Mouse (Mus musculus) hindlimb bud, embryonic 11.5 days (tissue): ENCODE measurements around the gene Pdzrn3.

Experiments
- DNase-seq: peaks from one replicate; pipeline ENCODE4 v3.0.0-alpha.2; 2012; ENCODE audit warnings: low read depth, low spot score; ENCODE audit errors: extremely low spot score

Gene Pdzrn3

DNA sequence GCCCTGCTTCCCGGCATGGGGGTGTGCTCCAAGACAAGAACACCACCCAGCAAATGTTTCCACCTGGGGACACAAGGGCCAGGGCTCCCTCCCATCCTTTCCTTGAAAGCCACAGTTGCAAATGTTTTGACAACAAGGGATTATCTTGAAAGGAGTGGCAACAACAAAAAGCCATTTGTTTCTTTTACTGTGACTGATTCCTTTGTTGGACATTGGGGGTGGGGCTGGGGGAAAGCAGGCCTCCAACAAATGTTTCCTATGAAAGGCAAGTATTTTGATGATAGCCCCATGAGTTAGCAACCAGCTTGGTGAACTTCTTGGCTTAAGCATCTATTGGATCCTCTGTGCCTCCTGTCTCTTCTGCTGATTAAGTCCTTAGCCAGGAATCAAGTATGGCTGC is 109.4 kb downstream of the Pdzrn3 start:
- no peak for DNase-seq

DNA sequence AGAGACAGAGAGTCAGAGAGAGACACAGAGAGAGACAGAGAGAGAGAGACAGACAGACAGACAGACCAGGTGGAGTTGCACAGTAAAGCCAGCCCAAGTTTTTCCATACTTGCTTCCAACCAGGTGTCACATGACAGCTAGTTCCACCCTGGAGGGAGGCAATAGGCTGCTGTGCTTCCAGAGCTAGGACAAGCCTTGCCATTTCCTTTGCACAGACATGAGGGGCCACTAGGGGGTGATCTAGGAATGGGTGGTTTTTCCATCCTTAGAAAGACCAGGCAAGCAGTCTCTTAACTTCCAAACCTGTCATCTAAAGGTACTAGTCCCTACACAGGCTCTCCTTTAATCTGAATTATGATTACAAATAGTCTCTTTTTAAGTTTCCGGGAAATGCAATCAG is 110.9 kb downstream of the Pdzrn3 start:
- no peak for DNase-seq

DNA sequence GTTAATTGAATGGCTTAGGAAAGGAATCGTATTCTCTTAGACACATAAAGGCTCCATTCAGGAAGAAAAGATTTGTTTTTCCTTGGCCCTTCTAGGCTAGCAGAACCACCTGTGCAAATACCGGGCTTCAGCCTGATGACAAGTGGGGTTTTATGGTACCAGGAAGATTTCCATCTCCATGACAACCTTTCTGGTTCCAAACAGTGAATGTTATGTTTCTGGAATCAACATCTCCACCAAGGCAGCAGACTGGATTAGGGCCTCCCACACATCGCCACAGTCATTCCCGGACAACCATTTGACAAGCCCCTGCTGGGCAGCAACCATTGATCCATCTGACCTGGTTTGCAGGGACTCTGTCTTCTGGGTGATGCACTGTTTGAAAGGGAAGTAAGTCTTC is 114.2 kb downstream of the Pdzrn3 start:
- no peak for DNase-seq

DNA sequence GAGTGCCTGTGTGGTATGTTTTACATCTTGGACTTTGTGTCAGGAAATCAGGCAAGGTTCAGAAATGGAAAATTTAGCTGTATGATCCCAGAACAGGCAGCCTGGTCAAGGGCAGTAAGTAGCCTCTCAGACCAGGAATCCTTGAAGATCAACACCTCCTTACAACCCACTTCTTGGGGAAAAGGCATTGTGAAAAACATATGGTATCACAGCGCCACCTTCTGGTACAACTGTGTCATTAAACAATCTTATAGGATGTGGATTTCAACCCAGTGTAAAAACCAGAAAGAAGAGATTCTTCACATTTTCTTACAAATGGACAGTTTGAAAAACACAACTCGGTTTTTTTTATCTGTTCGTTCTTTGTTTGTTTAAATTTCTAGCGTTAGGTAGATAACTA is 116.2 kb downstream of the Pdzrn3 start:
- no peak for DNase-seq

DNA sequence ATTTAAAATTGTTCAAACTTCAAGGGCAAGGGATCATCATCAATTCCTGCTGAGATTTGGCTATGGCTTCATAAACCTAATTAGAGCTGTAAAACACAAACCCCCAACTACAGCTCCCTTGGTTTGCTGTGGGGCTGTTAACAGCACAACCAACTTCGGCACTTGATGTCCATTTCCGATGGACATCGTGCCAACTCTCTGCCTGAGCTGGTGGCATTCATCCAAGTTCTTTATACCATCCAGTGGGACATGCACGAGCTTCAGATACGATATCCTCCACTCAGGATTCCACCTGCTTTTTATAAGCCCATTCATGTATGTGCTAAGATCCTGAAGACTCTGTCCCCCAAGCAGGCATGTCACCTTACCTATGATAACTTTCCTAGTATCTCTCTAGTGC is 118.3 kb downstream of the Pdzrn3 start:
- no peak for DNase-seq

DNA sequence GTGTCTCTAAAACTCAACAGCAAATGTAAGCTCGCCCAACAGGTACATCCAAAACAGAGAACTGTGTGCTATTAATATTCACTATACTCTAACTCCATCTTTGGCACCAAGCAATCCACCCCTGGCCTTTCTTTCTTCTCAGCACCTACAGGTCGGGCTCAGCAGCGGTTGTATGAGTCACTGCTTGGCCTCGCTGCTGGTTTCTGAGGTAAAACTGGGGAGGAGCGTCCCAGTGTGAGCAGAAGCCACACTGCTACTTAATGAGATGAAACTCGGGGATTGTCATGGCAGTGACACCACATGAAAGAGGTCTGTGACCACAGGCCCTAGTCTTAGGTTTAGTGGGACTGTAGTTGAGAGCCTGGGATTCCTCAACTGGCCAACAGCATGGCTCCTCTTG is 120.3 kb downstream of the Pdzrn3 start:
- no peak for DNase-seq

DNA sequence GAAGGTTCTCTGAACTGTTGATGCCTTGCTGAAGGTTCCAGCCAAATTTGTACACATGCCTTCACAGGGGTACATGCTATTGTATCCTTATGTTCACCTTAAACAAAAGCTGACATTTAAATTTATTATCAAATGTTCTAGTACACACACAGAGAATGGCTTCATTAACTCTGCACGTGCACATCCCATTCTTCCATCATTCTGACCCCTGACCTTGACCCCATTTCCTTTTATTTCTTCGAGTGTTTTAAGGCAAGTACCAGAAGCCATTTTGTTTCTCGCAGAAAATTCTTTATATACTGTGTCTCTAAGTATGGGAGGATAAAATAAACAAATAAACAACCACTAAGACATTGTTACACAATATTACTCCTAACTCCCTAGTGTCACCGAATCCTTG is 123.0 kb downstream of the Pdzrn3 start:
- no peak for DNase-seq

DNA sequence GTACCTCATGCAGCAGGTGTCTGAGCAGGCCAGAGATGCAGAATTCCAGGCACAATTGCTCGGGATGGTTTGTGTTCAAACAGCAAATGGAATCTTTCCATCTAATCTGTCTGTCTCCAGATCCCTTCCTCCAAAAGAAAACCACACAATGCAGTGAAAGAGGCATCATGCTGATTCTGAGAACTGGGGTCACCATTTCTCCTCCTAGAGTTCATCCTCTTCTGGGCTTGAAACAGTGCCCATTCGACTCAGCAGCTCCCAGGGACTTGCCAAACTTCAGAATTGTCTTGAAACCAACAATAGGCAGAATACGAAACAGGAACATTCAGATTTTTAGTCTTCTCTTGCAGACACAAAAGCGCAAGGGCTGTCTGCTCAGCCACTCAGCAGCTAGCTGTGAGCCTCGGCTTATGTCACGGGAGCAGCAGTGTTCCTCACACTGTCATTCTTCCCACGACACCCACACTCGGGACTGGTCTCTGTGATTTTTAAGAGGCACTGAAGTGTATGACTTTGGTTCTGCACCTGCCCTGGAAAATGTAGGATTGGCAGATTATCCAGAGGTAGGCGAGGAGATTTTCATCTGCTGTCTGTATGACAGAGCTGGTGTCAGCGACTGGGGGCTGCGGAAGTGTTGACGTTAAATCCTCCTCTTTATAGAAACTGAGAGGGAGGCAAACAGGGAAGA is 125.6 kb downstream of the Pdzrn3 start:
- no peak for DNase-seq

DNA sequence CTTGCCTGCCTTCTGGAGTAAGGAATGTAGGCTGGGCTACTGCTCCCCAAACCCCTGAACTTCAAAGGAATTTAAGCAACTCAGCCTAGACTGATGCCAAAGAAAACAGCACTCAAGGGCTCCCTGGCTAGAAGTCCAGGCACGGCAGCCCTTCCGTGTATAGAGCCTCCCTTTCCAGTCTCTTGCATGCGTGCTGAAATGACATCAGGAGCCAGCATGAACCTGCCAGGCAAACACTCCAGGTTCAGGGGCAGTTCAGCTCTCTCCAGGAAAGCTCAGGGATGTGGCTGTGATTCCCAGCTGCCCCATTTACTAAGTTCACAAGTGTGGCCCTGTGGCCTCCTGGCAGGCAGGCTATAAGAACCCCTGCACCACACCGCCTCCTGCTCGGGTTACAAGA is 126.5 kb downstream of the Pdzrn3 start:
- no peak for DNase-seq

DNA sequence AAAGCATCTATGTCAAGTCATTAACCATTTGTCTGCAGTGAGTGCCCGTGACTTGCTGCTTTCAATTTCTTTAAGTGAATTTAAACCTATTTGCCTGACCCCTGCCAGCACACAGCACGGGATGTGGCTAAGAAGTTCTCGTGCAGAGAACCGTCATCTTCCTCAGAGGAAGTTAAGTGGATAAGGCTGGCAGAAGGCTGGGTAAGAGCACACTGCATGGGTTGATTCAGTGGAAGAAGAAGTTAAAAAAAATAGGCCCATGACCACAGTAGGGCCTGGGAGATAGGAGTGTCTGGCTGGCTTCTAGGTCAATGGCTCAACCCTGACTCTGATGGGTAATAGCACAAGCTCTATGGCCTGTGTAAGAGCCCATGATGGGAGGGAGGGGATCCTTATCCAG is 131.6 kb downstream of the Pdzrn3 start:
- DNase-seq: no peak

DNA sequence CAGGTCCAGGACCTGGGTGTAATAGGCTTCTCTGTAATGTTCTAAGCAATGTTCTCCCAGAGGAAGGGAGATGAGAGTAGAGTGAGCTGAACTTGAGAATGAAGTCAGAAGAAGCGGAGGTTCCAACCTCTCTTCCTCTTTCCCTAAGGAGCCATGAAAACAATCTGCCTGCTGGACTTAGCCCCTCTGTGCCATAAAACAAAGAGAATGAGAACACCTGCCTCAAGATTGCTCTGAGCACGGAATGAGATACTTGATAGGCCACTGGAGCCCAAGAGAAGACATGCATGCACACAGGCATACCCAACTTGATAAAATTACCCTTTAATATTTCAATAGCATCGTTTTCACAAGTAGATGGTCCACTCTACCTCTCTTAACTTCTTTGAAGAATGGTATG is 133.3 kb downstream of the Pdzrn3 start:
- DNase-seq: no peak

DNA sequence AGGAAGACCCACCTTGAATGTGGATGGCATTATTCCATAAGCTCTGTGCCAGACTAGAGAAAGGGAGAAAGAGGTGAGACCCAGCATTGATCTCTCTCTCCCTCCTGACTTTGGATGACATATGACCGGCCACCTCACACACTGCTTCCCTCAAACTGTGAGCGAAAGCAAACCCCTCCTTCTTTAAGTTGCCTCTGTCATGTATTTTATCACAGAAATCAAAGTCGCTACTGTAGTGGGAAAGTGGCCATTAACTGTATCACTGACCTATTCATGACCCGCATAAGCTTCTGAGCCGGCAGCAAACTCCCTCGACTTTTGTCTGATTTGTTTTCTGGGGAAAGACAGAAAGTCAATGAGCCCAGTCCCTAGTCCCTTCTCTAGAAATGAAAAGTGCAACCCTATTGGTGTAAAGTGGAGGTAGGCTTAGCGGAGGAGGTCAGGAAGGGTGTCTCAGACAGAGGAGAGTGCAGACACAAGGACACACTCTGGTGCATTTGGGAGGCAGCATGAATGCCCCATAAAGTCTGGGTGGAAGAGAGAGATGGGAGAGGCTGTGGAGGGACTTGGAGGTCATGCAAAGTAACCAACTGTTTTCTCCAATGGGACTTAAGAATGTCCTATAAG is 134.4 kb downstream of the Pdzrn3 start:
- no peak for DNase-seq

DNA sequence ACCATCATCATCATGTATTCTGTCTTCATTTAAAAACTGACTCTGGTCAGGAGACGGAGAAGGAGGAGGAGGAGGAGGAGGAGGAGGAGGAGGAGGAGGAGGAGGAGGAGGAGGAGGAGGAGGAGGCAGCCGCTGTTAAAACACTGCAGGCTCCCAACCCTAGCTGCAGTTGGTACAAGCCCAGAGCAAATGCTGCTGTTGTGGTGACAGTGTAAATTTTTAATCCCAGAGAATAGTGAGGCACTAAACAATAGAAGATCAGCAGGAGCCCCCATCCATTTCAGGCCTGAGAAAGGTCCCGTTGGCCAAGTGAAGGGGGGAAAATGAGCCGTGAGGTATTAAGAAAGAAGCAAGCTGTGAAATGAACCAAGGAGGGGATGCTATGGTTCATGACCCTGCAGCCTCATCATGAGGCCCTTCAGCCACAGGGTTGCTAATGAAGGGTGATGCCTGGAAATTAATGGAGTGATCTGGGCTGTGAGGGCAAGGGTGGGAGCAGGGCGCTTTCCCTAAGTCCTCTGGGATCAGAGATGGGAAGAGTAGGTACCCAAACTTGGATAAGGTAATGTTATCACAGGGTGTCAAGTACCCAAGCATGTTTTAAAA is 141.0 kb downstream of the Pdzrn3 start:
- no peak for DNase-seq

DNA sequence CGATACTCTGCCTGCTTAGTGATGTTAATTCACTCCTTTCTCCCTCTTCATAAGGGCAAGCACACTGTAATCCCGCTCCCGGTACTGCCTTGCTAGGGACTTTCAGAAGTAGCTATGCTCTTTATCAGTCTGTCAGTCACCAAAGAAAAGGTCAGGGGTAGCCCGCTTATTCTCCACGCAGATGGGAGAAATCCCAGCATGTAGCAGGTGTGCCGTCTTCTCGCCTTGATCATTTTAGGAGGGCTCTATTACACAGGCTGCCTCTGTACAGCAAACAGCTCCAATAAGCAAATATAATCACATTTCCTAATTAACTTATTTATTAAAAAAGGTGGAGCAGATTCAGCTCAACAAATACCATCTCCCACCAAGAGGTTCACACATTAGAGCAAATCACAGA is 141.5 kb downstream of the Pdzrn3 start:
- no peak for DNase-seq

DNA sequence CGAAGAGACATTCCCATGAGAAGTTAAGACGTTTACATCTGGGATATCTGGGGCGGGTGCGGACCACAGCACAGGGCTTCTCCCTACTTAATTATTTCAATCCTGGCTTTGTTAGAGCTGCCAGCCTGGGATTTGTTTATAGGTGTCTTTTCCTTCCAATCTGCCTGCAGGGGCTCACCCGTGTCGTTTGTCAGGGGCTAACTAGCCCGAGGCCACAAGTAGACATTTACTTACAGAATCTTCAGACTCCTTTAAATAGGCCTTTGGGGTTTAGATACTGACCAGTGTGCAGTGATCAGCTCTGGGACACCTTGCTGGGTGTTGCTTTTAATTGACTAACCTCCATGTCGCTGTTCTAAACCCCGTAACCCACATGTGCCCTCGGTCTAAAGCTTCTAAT is 143.3 kb downstream of the Pdzrn3 start:
- no peak for DNase-seq

DNA sequence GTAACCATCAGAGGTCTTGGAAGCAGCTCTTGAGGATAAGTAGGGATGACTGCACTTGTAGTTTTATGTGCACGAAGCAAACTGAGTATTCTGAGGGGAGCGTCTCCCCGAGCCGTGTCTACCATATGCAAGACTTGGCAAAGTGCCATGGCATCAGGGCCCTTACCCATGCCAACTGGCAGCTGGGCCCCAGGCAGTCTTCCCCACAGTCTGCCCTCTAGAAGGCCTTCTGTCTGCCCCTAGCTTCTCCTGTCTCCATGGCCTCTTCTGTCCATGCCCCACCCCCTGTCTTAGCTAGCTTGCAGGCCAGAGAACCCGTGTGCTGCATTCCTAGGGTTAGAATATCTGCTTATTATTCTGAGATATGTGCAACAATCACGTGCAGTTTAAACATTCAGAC is 144.0 kb downstream of the Pdzrn3 start:
- no peak for DNase-seq

DNA sequence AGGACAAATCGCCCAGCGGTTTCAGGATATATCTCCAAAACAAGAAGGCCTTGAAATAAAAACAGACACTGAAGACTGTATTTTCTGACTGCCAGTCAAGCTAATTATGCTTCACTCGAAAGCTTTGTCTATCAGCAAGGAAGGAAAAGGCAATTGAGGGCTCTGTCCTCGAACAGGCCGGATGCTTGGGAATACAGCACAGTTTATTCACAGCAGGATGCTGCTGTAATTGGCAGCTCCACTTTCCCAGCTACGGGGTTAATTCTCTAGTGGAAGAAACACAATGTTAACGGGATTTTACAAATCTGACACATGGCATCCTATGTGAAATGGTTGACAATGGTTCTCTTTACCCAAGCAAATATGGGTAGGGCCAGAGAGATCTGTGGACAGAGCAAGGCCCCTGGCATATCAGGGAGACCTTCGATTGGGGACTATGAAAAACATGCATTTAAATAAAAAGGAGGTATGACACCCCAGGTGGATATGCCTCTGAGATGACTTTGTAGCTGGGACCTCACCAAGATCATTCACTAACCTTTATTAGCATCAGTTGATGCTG is 150.3 kb downstream of the Pdzrn3 start:
- DNase-seq: no peak

DNA sequence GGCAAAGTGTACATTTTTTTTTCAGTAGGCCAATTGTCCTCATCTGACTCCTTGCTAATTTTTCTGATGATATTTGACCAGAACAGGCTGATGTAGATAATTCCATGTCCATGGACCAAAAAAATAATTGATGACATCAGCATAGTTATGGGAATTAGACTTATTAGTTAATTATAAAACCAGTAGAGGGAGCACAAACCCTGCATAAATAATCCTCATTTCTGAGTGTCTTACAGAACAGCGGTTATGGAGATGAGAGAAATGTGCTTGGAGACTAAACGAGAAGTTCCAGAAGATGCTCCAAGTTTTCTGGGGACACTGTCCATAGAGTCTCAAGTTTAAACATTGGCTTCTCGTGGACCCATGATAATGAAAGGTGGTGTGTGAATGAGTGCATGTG is 157.4 kb downstream of the Pdzrn3 start:
- no peak for DNase-seq

DNA sequence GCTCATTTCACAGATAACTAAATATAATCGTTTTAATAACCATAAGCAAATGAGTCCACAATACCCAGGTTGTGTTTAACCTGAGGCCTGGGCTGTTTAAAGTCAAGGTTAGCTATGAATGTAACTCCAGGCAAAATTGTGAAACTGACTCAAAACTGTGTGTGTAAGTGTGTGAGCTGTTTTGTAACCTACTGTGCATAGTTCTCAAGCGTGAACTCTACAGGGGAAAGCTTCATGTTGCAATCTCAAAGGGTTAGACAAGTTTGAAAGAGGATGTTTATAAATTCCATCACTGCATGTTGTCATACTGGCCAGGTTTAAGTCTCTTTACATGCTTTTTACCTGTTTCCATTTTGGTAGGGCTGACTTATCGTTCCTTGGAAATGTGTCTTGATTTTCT is 158.7 kb downstream of the Pdzrn3 start:
- DNase-seq: no peak

DNA sequence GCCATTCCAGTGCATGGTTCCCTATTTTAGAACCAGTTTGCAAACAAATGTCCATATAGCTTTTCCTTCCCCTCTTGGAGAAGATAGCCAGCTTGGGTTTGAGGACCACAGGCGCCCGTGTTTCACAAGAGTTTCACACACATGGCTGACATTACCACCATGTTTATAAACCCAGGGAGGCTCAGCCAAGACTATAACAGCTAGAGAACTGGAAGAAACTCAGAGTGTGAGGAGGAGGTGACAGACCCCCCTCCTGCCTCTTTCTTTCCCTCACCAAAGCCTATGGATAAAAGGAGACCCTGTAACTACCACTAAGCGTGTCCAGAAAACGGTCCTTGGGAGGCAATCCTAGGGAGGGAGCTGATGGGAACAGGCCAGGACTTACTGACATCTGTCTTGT is 159.5 kb downstream of the Pdzrn3 start:
- DNase-seq: no peak

DNA sequence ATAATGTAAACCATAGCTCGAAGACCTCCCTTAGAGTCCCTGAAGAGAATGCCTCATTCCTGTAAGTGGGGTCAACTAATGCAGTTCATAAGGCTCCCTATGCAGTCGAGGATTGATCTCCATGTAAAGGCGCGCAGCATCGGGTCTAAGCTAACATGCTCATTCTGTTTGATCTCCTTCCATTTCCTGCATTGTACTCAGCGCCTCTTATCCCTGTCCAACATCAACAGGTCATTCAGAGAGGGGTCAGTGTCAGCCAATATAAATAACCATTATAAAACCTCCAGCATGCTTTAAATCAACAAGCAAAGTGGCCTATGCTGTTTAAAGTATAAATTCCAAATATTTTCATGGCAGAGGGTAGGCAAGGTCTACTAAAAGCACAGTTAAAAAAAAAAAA is 159.9 kb downstream of the Pdzrn3 start:
- DNase-seq: no peak

DNA sequence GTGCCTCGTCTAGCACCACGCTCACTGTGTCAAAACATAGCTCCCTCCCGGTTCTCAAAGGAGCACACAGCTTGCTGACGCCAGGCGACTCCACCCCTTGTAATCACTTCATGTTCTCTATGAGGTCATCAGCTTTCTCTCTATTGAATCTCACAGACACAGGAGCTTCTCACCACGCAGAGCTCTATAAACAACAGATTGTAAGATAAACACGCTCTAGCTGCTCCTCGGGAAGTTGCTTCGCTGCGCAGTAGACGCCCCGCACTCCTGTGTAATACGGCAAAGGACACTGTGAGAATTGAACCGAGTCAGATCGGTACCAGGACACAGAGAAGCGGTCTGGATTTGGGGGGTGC is 162.3 kb downstream of the Pdzrn3 start:
- DNase-seq: no peak
